Mouse (Mus musculus) mouse trophoblast stem cell (cell line): ENCODE results near the gene Slc25a48.

ENCODE experiments used
- in situ Hi-C, 2 experiments: fragments of 300-500 bp; cut with MseI, MboI; formaldehyde crosslinking; loops; 2 replicates in 1 of 2; 3 replicates in 1 of 2; pipeline ENCODE4 v1.15.1; 2025

The Slc25a48 gene

GRCm38 (mm10) chr13:56506871-56507496, 68.8 kb downstream of the Slc25a48 start:
- in situ Hi-C loops = no loop called here

DNA sequence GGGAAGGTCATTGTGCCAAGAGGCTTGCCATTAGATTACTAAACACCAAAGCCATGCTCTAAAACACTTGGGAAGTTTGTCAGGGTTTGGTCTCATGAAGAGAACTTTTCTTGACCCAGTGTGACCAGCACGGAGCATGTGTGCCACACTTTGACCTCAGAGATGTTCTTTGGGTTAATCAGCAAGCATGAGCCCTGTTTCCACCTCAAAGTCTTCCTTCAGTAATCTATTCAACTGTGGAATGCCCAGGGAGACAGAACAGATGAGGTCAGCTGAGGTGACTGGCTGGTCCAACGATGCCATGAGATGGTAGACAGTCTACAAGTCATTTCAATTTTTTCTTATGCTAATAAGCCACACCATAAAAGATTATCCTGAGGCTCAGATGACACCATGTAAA, 71.6 kb downstream of the Slc25a48 start:
- in situ Hi-C loops = no loop called here

- in situ Hi-C loops = no loop called here
These were observed 75.4 kb downstream of the Slc25a48 start for GRCm38 (mm10) chr13:56513595-56513994.

GRCm38 (mm10) chr13:56516311-56516710, 78.2 kb downstream of the Slc25a48 start:
- in situ Hi-C loops = no loop called here

GRCm38 (mm10) chr13:56516816-56517215, 78.7 kb downstream of the Slc25a48 start:
- in situ Hi-C loops = no loop called here

GRCm38 (mm10) chr13:56522081-56522820, 84.1 kb downstream of the Slc25a48 start, which contains the start of gene Fbxl21:
TSS of gene Fbxl21 (plus strand) at chr13:56522472.
- in situ Hi-C loops = no loop called here

GRCm38 (mm10) chr13:56522821-56523167, 84.6 kb downstream of the Slc25a48 start:
- in situ Hi-C loops = no loop called here
